Mouse (Mus musculus): Measurements from ENCODE around the gene Grin2d. TPM values are rescaled to one million over a fixed set of nuclear protein-coding genes. Genes with fewer than 3 reads are reported as not detected.
"Not testable (repeated sequence)": the region's sequence is repeated elsewhere in the genome, so short reads cannot be mapped to it uniquely, and the experiment has no call there.

Gene Grin2d
- polyA plus RNA-seq (2011; ENCODE audit: insufficient read length, low read depth, missing spikeins): 1.8 and 2.1 TPM in 2 replicates

GRCm38 (mm10) chr7:45878278-45878677 is at the start of gene Grin2d:
Grin2d (minus strand) TSS chr7:45878378.
- H3K4me3 ChIP-seq (ENCODE audit: insufficient read depth, low read length); H3K4me1 ChIP-seq (ENCODE audit: control insufficient read depth, insufficient read depth, low read length); H3K27ac ChIP-seq (ENCODE audit: insufficient read depth, low read length): not testable (repeated sequence)

- Histone ChIP-seq H3K4me3 (ENCODE audit: insufficient read depth, low read length) (no peak overlapping the region), H3K27ac (ENCODE audit: insufficient read depth, low read length) (no peak overlapping the region), H3K4me1 (ENCODE audit: control insufficient read depth, insufficient read depth, low read length) (peaks cover 4% of the 10 kb centered on the region; the same call in 1 of the 2 replicates)
- TF ChIP-seq CTCF (IDR thresholded peaks at IDR 0.05; ENCODE audit: borderline replicate concordance, insufficient read depth, low read length) (no peak), POLR2A (IDR thresholded peaks at IDR 0.05; ENCODE audit: low read depth, low read length) (no peak)
These were observed 46.2 kb upstream of the Grin2d start for GRCm38 (mm10) chr7:45924429-45924816.

GRCm38 (mm10) chr7:45923762-45924428 is 45.7 kb upstream of the Grin2d start, which contains the start of gene Ccdc114:
Ccdc114 (plus strand) TSS chr7:45924072.
- H3K4me1 ChIP-seq (ENCODE audit: control insufficient read depth, insufficient read depth, low read length): peaks cover 4% of the 10 kb centered on the region; the same call in 1 of the 2 replicates
- H3K4me3 ChIP-seq (ENCODE audit: insufficient read depth, low read length): peak within 1 kb of the TSS; percentile 7; the same call in 1 of the 2 replicates

GRCm38 (mm10) chr7:45922928-45923761 is 45.0 kb upstream of the Grin2d start:
- peak overlapping the region; percentile 97 for H3K27ac ChIP-seq (ENCODE audit: insufficient read depth, low read length)
- peak overlapping the region; percentile 7; the same call in 1 of the 2 replicates for H3K4me3 ChIP-seq (ENCODE audit: insufficient read depth, low read length)
- TF ChIP-seq CTCF (IDR thresholded peaks at IDR 0.05; ENCODE audit: borderline replicate concordance, insufficient read depth, low read length): no peak
- TF ChIP-seq POLR2A (IDR thresholded peaks at IDR 0.05; ENCODE audit: low read depth, low read length): peak; percentile 85
- H3K4me1 ChIP-seq (ENCODE audit: control insufficient read depth, insufficient read depth, low read length): peaks cover 4% of the 10 kb centered on the region; the same call in 1 of the 2 replicates

More at GRCm38 (mm10) chr7:45923762-45924428, 45.7 kb upstream of the Grin2d start, which contains the start of gene Ccdc114:
- TF ChIP-seq POLR2A (IDR thresholded peaks at IDR 0.05; ENCODE audit: low read depth, low read length) (peak; percentile 20; the same call in 1 of the 2 replicates), CTCF (IDR thresholded peaks at IDR 0.05; ENCODE audit: borderline replicate concordance, insufficient read depth, low read length) (no peak)
- H3K27ac ChIP-seq (ENCODE audit: insufficient read depth, low read length): peak within 1 kb of the TSS; percentile 97

- Histone ChIP-seq H3K27ac (ENCODE audit: insufficient read depth, low read length) (peak overlapping the region; percentile 97), H3K4me1 (ENCODE audit: control insufficient read depth, insufficient read depth, low read length) (peaks cover 9% of the 10 kb centered on the region; the same call in 1 of the 2 replicates), H3K4me3 (ENCODE audit: insufficient read depth, low read length) (no peak overlapping the region)
- TF ChIP-seq CTCF (IDR thresholded peaks at IDR 0.05; ENCODE audit: borderline replicate concordance, insufficient read depth, low read length) (no peak), POLR2A (IDR thresholded peaks at IDR 0.05; ENCODE audit: low read depth, low read length) (peak; percentile 39; the same call in 1 of the 2 replicates)
These were observed 43.9 kb upstream of the Grin2d start for GRCm38 (mm10) chr7:45921950-45922600.

GRCm38 (mm10) chr7:45921242-45921621 is 43.1 kb upstream of the Grin2d start, which contains the start of gene Emp3:
Emp3 (minus strand) TSS chr7:45921404.
- H3K4me1 ChIP-seq (ENCODE audit: control insufficient read depth, insufficient read depth, low read length): peaks cover 9% of the 10 kb centered on the region; the same call in 1 of the 2 replicates
- H3K4me3 ChIP-seq (ENCODE audit: insufficient read depth, low read length): peak within 1 kb of the TSS; percentile 53

GRCm38 (mm10) chr7:45920583-45921241 is 42.5 kb upstream of the Grin2d start:
- peaks cover 9% of the 10 kb centered on the region; the same call in 1 of the 2 replicates for H3K4me1 ChIP-seq (ENCODE audit: control insufficient read depth, insufficient read depth, low read length)
- H3K27ac ChIP-seq (ENCODE audit: insufficient read depth, low read length): peak overlapping the region; percentile 97
- TF ChIP-seq CTCF (IDR thresholded peaks at IDR 0.05; ENCODE audit: borderline replicate concordance, insufficient read depth, low read length): no peak
- TF ChIP-seq POLR2A (IDR thresholded peaks at IDR 0.05; ENCODE audit: low read depth, low read length): peak; percentile 69
- peak overlapping the region; percentile 53 for H3K4me3 ChIP-seq (ENCODE audit: insufficient read depth, low read length)

More at GRCm38 (mm10) chr7:45921242-45921621, 43.1 kb upstream of the Grin2d start, which contains the start of gene Emp3:
- H3K27ac ChIP-seq (ENCODE audit: insufficient read depth, low read length): peak within 1 kb of the TSS; percentile 97
- TF ChIP-seq POLR2A (IDR thresholded peaks at IDR 0.05; ENCODE audit: low read depth, low read length) (peak; percentile 61), CTCF (IDR thresholded peaks at IDR 0.05; ENCODE audit: borderline replicate concordance, insufficient read depth, low read length) (no peak)

GRCm38 (mm10) chr7:45919761-45920160 is 41.6 kb upstream of the Grin2d start:
- TF ChIP-seq POLR2A (IDR thresholded peaks at IDR 0.05; ENCODE audit: low read depth, low read length) (no peak), CTCF (IDR thresholded peaks at IDR 0.05; ENCODE audit: borderline replicate concordance, insufficient read depth, low read length) (no peak)
- Histone ChIP-seq H3K4me1 (ENCODE audit: control insufficient read depth, insufficient read depth, low read length) (peaks cover 9% of the 10 kb centered on the region; the same call in 1 of the 2 replicates), H3K27ac (ENCODE audit: insufficient read depth, low read length) (peak overlapping the region; percentile 97), H3K4me3 (ENCODE audit: insufficient read depth, low read length) (peak overlapping the region; percentile 53)
